Comparison of ENCODE assay signal across 8 mouse cellular contexts in the genomic region with DNA sequence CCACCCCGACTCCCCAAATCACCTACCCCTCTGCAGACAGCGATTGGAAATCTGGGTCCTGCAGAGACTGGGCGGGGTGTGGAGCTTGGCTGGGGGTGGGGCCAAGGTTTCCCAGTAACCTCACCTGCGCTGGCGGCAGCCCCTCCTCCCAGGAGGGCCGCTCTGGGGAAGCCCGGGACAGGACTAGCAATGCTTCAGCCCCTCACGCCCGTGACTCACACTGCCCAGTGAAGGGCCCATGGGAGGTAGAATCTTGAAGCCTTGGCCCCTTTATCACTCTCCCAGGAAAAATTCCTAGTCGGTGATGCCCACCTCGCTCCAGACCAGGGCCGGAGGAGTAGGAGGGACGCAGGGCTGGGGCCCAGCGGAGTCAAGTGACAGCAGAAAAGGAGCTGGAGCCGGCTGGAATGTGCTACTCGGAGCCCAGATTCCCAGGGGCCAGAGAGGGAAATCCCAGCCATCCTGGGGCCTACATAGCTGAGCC. TPM values are rescaled to one million over a fixed set of nuclear protein-coding genes. Genes with fewer than 3 reads are reported as not detected.
DNase-seq lines count a peak whose midpoint lies in the region; ATAC-seq lines count a peak whose summit lies in the region.
"Had no signal": no experiment of that assay in that cellular context is flagged by ENCODE, and none has a peak within 500 bp of the region (broad histone marks: within the 10 kb centered on the region; RNA-seq: fewer than 3 reads in every experiment).

No protein-coding gene starts in this region.

- 3% methylated on average over 16 of the region's 16 CpGs for WGBS in heart, embryonic 11.5 days (ENCODE audit: insufficient replicate concordance)
- WGBS in kidney, embryonic 15.5 days, result 3% methylated on average over 16 of the region's 16 CpGs

- peak overlapping the region; percentile 80 for H3K4me2 ChIP-seq in heart, embryonic 11.5 days
- H3K4me2 ChIP-seq in kidney, embryonic 15.5 days, result peak overlapping the region; percentile 82

- ATAC-seq in heart, embryonic 11.5 days (replicated peaks; ENCODE audit: insufficient number of reproducible peaks, low FRiP score, low TSS enrichment), result peak; percentile 34
- peak; percentile 29 for ATAC-seq in kidney, embryonic 15.5 days (replicated peaks; ENCODE audit: low FRiP score)
- ATAC-seq in megakaryocyte, adult 5-6 weeks (ENCODE audit: poor library complexity, severe bottlenecking), result no peak

- peak; percentile 51 for DNase-seq in adrenal gland, postnatal 10 days
- DNase-seq in cerebellum, postnatal 14 days, result peak; percentile 69
- DNase-seq in lung, postnatal 10 days, result peak; percentile 61
- DNase-seq in urinary bladder, postnatal 25 days (ENCODE audit: low spot score), result peak; percentile 47

- peaks cover 3% of the 10 kb centered on the region; the same call in 1 of the 2 replicates for H3K36me3 ChIP-seq in heart, embryonic 11.5 days (ENCODE audit: control insufficient read depth, insufficient read depth, low read length)
- 0 out of 2 replicates have a peak, but pooled peaks cover 3% of the 10 kb centered on the region for H3K36me3 ChIP-seq in kidney, embryonic 15.5 days

- peaks cover 17% of the 10 kb centered on the region for H3K27me3 ChIP-seq in heart, embryonic 11.5 days (ENCODE audit: control insufficient read depth, insufficient read depth, low read length)
- H3K27me3 ChIP-seq in kidney, embryonic 15.5 days, result no peaks in the 10 kb centered on the region

- peak overlapping the region; percentile 88 for H3K9ac ChIP-seq in heart, embryonic 11.5 days (ENCODE audit: low read depth, low read length)
- peak overlapping the region; percentile 75 for H3K9ac ChIP-seq in kidney, embryonic 15.5 days

- H3K4me3 ChIP-seq in heart, embryonic 11.5 days (ENCODE audit: low read depth, low read length), result peak overlapping the region; percentile 73
- H3K4me3 ChIP-seq in kidney, embryonic 15.5 days (replicated peaks), result peak overlapping the region; percentile 72
- H3K4me3 ChIP-seq: erythroblast, embryonic 14.5 days had no signal

- no peaks in the 10 kb centered on the region for H3K9me3 ChIP-seq in heart, embryonic 11.5 days (replicated peaks; ENCODE audit: control insufficient read depth, low read length)
- H3K9me3 ChIP-seq in kidney, embryonic 15.5 days (replicated peaks), result no peaks in the 10 kb centered on the region

- peaks cover 48% of the 10 kb centered on the region for H3K4me1 ChIP-seq in heart, embryonic 11.5 days (ENCODE audit: control insufficient read depth, insufficient read depth, low read length)
- H3K4me1 ChIP-seq in kidney, embryonic 15.5 days, result peaks cover 78% of the 10 kb centered on the region

- H3K27ac ChIP-seq in heart, embryonic 11.5 days (ENCODE audit: low read depth, low read length), result peak overlapping the region; percentile 97
- peak overlapping the region; percentile 99 for H3K27ac ChIP-seq in kidney, embryonic 15.5 days

RNA-seq across cellular contexts. Expression of gene Ddr1, which starts 2.4 kb away (rescaled TPM):
- total RNA-seq in adrenal gland, postnatal 10 days (2021), result 10 to 100 TPM; 33.7 to 39.6 TPM
- polyA plus RNA-seq in heart, embryonic 11.5 days (2014; fragmentation: Nextera tagmentation; extraction: Ambion mirVana), result 60.6 and 89.2 TPM in 2 replicates
- 83.0 and 86.1 TPM in 2 replicates for polyA plus RNA-seq in kidney, embryonic 15.5 days (2015; fragmentation: Nextera tagmentation; extraction: Ambion mirVana)
- 0.91 and 1.0 TPM in 2 replicates for total RNA-seq in megakaryocyte, adult 5-6 weeks (2015)
- total RNA-seq in megakaryocyte, adult 5-6 weeks (2017), result 0.49 and 1.0 TPM in 2 replicates
- polyA plus RNA-seq: erythroblast, embryonic 14.5 days had no signal

RNA-seq across cellular contexts. Expression of gene Gtf2h4, which starts 28.5 kb away (rescaled TPM):
- total RNA-seq in adrenal gland, postnatal 10 days (2021), result 10 to 100 TPM; 27.6 to 32.2 TPM
- polyA plus RNA-seq in heart, embryonic 11.5 days (2014; fragmentation: Nextera tagmentation; extraction: Ambion mirVana), result 30.1 and 31.1 TPM in 2 replicates
- polyA plus RNA-seq in kidney, embryonic 15.5 days (2015; fragmentation: Nextera tagmentation; extraction: Ambion mirVana), result 48.5 and 49.9 TPM in 2 replicates
- total RNA-seq in megakaryocyte, adult 5-6 weeks (2015), result 13.4 and 15.1 TPM in 2 replicates
- total RNA-seq in megakaryocyte, adult 5-6 weeks (2017), result 10.6 and 14.9 TPM in 2 replicates

RNA-seq across cellular contexts. Expression of gene Vars2, which starts 34.6 kb away (rescaled TPM):
- 10 to 100 TPM; 49.2 to 66.4 TPM for total RNA-seq in adrenal gland, postnatal 10 days (2021)
- polyA plus RNA-seq in heart, embryonic 11.5 days (2014; fragmentation: Nextera tagmentation; extraction: Ambion mirVana), result 9.1 and 12.7 TPM in 2 replicates
- 15.9 and 18.8 TPM in 2 replicates for polyA plus RNA-seq in kidney, embryonic 15.5 days (2015; fragmentation: Nextera tagmentation; extraction: Ambion mirVana)
- total RNA-seq in megakaryocyte, adult 5-6 weeks (2015), result 2.1 and 5.3 TPM in 2 replicates
- 3.3 and 16.9 TPM in 2 replicates for total RNA-seq in megakaryocyte, adult 5-6 weeks (2017)

RNA-seq across cellular contexts. Expression of gene Mucl3, which starts 58.5 kb away (rescaled TPM):
- total RNA-seq in adrenal gland, postnatal 10 days (2021), result not detected
- 0.29 and 0.62 TPM in 2 replicates for polyA plus RNA-seq in heart, embryonic 11.5 days (2014; fragmentation: Nextera tagmentation; extraction: Ambion mirVana)
- polyA plus RNA-seq in kidney, embryonic 15.5 days (2015; fragmentation: Nextera tagmentation; extraction: Ambion mirVana), result 0.26 TPM in 2 replicates
- total RNA-seq in megakaryocyte, adult 5-6 weeks (2015), result not detected in 2 replicates
- total RNA-seq in megakaryocyte, adult 5-6 weeks (2017), result not detected in 2 replicates
- polyA plus RNA-seq: erythroblast, embryonic 14.5 days had no signal

Comparison
In these comparisons a context has a peak if more than half of its experiments do, and no peak if none do; other contexts are left out.
1. RNA of gene Ddr1, which starts 2.4 kb away (total RNA-seq): 33.7 to 39.6 TPM in adrenal gland, postnatal 10 days; 0.49 to 1.0 TPM in megakaryocyte, adult 5-6 weeks; every median in the first group is over 10 times any median in the second.
2. Peak in every context shown above with its lines, with median percentiles within 50 percentile points of each other: DNase-seq.